Mouse (Mus musculus): ENCODE data around the gene Slfn4.
"Not testable (repeated sequence)": the region's sequence is repeated elsewhere in the genome, so short reads cannot be mapped to it uniquely, and the experiment has no call there.

Gene Slfn4

GRCm38 (mm10) chr11:83174948-83175539 is at the start of gene Slfn4:
TSS of gene Slfn4 (plus strand) at chr11:83175186.
- no peak for ATAC-seq (ENCODE audit: low TSS enrichment)

- not testable (repeated sequence) for ATAC-seq (ENCODE audit: low TSS enrichment)
Observed at GRCm38 (mm10) chr11:83125633-83126032, 49.4 kb upstream of the Slfn4 start.

- not testable (repeated sequence) for ATAC-seq (ENCODE audit: low TSS enrichment)
Observed at GRCm38 (mm10) chr11:83137253-83137652, 37.7 kb upstream of the Slfn4 start.

GRCm38 (mm10) chr11:83148939-83149338 is 26.0 kb upstream of the Slfn4 start:
- ATAC-seq (ENCODE audit: low TSS enrichment), result not testable (repeated sequence)

GRCm38 (mm10) chr11:83191134-83191893 is 16.3 kb downstream of the Slfn4 start, which contains the start of gene Slfn3:
TSS of gene Slfn3 (plus strand) at chr11:83191330.
- no peak for ATAC-seq (ENCODE audit: low TSS enrichment)

GRCm38 (mm10) chr11:83192001-83192400 is 17.0 kb downstream of the Slfn4 start:
- ATAC-seq (ENCODE audit: low TSS enrichment), result peak; percentile 44; the same call in 1 of the 2 replicates

- ATAC-seq (ENCODE audit: low TSS enrichment), result no peak
Observed at GRCm38 (mm10) chr11:83205002-83205401, 30.0 kb downstream of the Slfn4 start.

- ATAC-seq (ENCODE audit: low TSS enrichment), result no peak
Observed at GRCm38 (mm10) chr11:83216119-83216518, 41.1 kb downstream of the Slfn4 start.

GRCm38 (mm10) chr11:83221328-83221877 is 46.4 kb downstream of the Slfn4 start:
- no peak for ATAC-seq (ENCODE audit: low TSS enrichment)

- no peak for ATAC-seq (ENCODE audit: low TSS enrichment)
Observed at GRCm38 (mm10) chr11:83223367-83223766, 48.4 kb downstream of the Slfn4 start.

GRCm38 (mm10) chr11:83223793-83224192 is 48.8 kb downstream of the Slfn4 start:
- not testable (repeated sequence) for ATAC-seq (ENCODE audit: low TSS enrichment)

GRCm38 (mm10) chr11:83224217-83224616 is 49.2 kb downstream of the Slfn4 start:
- ATAC-seq (ENCODE audit: low TSS enrichment), result no peak

- ATAC-seq (ENCODE audit: low TSS enrichment), result no peak
Observed at GRCm38 (mm10) chr11:83224750-83225149, 49.8 kb downstream of the Slfn4 start.

GRCm38 (mm10) chr11:83225371-83225960 is 50.5 kb downstream of the Slfn4 start:
- no peak for ATAC-seq (ENCODE audit: low TSS enrichment)

- ATAC-seq (ENCODE audit: low TSS enrichment), result no peak
Observed at GRCm38 (mm10) chr11:83227926-83228723, 53.1 kb downstream of the Slfn4 start.

GRCm38 (mm10) chr11:83230966-83231365 is 56.0 kb downstream of the Slfn4 start:
- no peak for ATAC-seq (ENCODE audit: low TSS enrichment)

- not testable (repeated sequence) for ATAC-seq (ENCODE audit: low TSS enrichment)
Observed at GRCm38 (mm10) chr11:83233621-83234020, 58.6 kb downstream of the Slfn4 start.

GRCm38 (mm10) chr11:83237390-83237789 is 62.4 kb downstream of the Slfn4 start:
- not testable (repeated sequence) for ATAC-seq (ENCODE audit: low TSS enrichment)

GRCm38 (mm10) chr11:83238389-83238788 is 63.4 kb downstream of the Slfn4 start:
- no peak for ATAC-seq (ENCODE audit: low TSS enrichment)

GRCm38 (mm10) chr11:83239811-83240210 is 64.8 kb downstream of the Slfn4 start:
- ATAC-seq (ENCODE audit: low TSS enrichment), result no peak
